Mouse (Mus musculus): ENCODE data around the gene Ldha.
A peak's percentile ranks its signal among the peaks of the same experiment; 100 is the strongest.
"Not testable (repeated sequence)": the region's sequence is repeated elsewhere in the genome, so short reads cannot be mapped to it uniquely, and the experiment has no call there.

The Ldha gene

DNA sequence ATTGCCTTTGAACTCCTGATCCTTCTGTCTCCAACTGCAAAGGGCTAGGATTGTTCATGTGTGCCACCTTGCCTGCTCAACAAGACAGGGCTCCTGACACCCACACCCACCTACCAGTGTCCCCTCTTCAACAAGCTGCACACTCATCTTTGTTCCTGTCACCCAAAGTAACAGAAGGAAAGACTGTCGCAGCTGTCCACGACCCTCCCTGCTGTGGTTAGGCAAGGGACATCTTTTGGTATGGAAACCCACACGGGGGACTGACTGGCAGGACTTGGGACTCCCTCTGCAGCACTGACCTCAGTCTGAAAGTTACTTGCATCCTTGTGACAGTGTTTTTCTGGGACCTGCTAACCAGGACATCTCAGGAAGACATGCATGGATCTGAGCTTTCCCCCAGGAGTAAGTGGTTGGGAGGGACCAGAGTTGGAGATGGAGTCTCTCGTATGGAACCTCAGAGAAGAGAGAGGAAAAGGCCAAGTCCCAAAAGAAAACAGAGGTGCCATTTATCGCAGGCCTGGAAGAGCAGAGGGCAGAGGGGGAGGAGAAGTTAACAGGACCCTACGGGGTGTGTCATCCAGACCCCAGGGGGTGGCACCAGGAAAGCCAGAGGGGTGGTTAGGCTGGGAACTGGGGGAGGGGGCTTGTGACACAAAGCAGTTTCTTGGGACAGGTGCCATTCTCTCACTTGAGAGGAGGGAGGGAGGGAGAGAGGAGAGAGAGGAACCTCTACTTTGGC is at the start of gene Ldha:
TSS of gene Ldha (plus strand) at position 689 of the 739 bp plus-strand sequence.
- DNase-seq = no peak

DNA sequence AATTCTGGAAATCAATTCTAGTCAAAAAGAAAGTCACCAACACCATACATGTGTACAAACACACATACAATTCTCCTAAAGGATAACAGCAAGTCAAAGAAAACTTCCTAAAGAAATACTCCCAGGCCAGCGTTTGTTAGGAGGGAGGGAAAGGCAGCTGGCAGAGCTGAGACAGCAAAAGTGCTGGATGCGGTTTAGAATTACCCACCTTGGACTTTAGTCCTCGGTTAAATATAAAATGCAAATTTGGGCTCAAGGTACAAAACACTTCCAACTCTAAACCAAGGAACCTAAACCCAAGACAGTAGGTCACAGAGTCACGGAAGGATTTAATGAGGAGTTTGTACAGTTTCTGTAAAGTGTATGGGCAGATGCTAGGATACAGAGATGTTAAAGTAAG is 47.4 kb upstream of the Ldha start:
- DNase-seq = no peak

GRCm38 (mm10) chr7:46795287-46796205 is 45.7 kb upstream of the Ldha start, which contains the start of the genes Hps5 and Gtf2h1:
Hps5 (minus strand) TSS chr7:46796064.
Gtf2h1 (plus strand) TSS chr7:46796103.
- DNase-seq = peak; percentile 98

DNA sequence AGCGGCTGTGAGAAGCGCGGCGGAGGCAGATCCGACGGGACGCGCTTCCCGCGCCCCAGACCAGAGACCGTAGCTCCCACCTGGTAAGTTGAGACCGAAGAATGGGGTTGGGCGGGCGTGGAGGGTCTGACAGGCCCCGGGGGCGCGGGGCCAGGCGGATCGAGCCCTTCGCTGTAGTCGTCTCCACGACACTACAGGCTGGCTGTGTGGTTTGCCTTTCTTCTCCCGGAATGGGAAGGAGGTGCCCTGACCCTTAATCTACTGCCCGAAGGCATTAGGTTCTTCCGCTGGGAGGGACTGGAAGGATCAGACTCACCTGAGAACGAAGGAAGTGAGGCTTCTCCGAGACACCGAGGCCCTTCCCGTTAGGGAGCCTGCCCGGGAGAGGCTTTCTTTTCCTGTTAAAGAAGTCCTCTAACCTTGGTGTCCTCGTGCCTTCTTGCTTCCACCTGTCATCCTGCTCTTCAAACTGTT is 45.0 kb upstream of the Ldha start:
- no peak for DNase-seq

DNA sequence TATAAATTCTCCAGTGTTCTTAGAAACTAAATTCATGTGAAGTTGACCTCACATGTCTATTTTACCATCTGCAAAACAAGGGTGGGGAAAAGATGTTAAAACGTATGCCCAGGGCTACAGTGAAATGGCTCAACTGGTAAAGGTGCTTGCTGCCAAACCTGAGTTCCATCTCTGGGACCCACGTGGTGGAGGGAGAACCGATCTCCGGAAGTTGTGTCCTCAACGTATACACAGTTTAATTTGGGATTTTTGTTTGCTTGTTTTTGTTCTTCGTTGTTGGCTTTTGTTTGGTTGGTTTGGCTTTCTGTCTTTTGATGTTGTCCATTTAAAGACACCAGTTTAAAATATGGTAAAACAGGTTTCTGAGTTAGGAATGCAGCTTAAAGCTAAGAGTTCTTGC is 44.5 kb upstream of the Ldha start:
- DNase-seq = no peak

GRCm38 (mm10) chr7:46810325-46810724 is 30.9 kb upstream of the Ldha start:
- DNase-seq = no peak

DNA sequence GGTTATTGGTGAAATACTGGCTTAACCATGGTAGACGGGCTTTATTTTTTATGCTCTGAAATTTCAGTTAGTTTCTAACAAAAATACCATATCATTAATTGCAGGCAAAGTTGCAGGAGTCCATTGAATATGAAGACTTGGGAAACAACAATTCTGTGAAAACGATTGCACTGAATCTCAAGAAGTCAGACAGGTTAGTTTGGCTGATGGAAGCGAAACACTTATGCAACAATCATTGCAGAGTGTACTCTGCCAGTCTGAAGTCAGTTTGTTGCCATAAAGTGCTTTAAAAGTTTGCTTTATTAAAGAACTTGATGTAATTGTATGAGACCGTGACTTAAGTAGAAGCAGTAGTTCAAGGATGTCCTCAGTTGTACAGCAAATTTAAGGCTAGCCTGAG is 27.3 kb upstream of the Ldha start:
- no peak for DNase-seq

DNA sequence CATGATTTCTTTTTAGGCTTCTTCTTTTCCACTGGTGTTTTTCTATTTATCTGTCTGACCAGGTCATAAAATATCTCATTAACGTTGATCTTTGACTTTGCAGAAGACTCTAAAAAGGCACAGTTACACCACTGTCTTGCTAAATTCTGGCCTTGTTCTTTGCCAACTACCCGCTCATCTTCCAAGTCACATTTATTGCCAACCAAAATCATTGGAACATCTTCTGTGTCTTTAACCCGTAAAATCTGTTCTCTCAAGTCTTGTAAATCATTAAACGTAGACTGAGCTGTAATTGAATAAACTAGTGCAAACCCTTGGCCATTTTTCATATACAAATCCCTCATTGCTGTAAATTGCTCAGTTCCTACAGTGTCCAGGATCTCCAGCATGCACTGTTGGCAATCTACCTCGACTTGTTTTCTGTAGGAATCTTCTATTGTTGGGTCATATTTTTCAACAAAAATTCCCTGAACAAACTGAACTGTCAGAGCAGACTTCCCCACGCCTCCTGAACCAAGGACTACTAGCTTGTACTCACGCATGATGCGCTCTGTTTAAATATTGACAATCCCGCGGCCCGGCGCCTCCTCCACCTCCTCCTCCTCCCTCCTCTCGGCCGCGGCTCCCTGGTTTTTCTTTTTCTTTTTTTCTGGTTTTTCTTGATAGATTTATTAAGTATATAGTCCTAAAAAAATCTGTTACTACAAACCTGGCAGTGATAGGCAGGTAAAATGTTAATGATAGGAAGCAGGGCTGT is 20.2 kb upstream of the Ldha start:
- DNase-seq = not testable (repeated sequence)

- DNase-seq = no peak
These were observed 14.1 kb upstream of the Ldha start for GRCm38 (mm10) chr7:46827046-46827802.

DNA sequence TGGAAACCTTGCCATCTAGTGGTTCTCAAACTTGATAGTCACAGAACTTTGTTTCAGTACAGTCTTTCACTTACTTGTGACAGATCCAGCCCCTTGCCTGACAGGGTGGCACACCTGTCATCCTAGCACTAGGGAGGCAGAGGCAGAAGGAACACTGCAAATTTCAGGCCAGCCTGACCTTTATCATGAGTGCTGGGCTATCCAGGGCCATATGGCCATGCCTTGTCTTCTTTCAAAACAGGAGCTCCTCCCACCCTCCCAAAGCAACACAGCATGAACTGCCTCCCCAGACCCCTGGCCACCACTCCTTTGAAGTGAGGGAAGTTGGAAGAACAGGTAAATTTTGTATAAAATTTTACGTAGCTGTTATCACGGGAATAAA is 13.5 kb upstream of the Ldha start:
- no peak for DNase-seq

GRCm38 (mm10) chr7:46829911-46830310 is 11.4 kb upstream of the Ldha start:
- no peak for DNase-seq

DNA sequence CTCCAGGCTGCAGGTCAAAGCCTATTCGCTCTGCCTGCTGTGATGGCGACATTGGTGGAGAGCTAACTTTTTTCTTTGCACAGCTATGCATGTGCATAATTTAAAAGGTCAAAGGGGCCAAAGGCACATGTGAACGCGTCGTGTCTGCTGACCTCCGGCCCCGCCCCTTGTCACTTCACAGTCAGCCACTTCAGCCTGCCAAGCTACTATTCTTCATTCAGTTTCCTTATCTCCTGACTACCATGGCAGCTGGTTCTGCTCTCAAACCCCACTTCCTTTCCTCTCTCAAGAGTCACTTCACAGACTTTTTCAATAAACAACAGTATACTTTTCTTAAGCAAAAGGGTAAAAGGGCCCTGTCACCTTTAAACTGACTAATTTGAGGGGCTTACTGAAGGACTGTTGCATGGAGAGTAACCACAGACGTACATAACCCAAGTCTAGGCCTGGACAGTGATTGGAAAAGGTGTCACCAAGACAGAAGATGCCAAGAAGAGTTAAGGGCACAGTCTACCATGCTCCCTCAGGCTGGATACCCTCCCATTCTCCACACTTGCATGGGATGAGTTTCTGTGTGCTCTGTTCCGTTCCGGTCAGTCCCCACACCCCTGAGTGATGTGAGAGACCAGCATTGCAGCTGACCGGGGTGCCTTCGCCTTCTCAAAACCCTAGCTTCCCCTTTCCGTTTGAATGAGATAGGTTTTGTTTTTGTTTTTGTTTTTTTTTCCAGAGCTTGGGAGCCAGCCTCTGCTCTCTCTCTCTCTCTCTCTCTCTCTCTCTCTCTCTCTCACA is 10.3 kb upstream of the Ldha start:
- DNase-seq = no peak

GRCm38 (mm10) chr7:46831693-46832092 is 9.6 kb upstream of the Ldha start:
- DNase-seq = no peak

- DNase-seq = not testable (repeated sequence)
These were observed 9.0 kb upstream of the Ldha start for GRCm38 (mm10) chr7:46832112-46832810.

DNA sequence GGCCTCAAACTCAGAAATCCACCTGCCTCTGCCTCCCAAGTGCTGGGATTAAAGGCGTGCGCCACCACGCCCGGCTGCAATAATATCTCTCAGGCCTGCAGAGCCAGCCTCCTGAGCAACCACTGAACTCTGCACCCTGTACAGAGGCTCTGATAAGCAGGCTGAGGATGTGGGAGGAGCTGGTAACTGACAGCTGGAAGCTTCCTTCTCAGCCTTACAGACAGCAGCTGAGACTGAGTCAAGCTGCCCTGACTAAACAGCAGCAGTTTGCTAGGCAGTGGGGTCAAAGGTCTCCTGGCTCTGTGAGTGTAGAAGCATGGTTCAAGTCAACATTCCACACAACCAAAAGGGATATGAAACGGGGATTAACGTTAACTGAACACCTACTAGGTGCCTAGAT is 8.0 kb upstream of the Ldha start:
- peak; percentile 54 for DNase-seq

GRCm38 (mm10) chr7:46833670-46834255 is 7.5 kb upstream of the Ldha start:
- no peak for DNase-seq

GRCm38 (mm10) chr7:46834994-46835610 is 6.2 kb upstream of the Ldha start:
- DNase-seq = peak; percentile 25

GRCm38 (mm10) chr7:46836357-46836756 is 4.9 kb upstream of the Ldha start:
- DNase-seq = no peak

- DNase-seq = no peak
These were observed 4.2 kb upstream of the Ldha start for GRCm38 (mm10) chr7:46837073-46837472.

Data from embryo, embryonic 11 days (tissue).